Mouse (Mus musculus): ENCODE data around the gene AI987944.

Gene AI987944

GRCm38 (mm10) chr7:41393048-41393971, at the start of gene AI987944:
TSS of gene AI987944 (minus strand) at chr7:41393379.
- DNase-seq (ENCODE audit: low read depth, low spot score): peak; percentile 95

DNA sequence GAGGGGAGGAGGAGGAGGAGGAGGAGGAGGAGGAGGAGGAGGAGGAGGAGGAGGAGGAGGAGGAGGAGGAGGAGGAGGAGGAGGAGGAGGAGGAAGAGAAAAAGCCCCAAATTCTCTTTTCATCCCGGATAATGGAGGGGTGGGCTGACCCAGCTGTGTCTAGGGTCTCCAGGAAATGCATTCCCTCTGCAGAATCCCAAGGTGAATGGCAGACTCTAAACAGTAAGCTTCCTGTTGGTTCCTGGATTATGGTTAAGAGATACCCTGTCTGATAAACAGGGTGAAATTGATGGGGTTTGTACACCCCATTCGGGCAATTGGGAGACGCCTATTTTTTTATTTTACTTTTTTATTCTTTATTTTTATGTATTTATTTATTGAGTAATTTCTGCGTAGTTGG, 951 bp upstream of the AI987944 start:
- DNase-seq (ENCODE audit: low read depth, low spot score): no peak
